1 mouse cellular context compared by ENCODE assay signal in the genomic region with DNA sequence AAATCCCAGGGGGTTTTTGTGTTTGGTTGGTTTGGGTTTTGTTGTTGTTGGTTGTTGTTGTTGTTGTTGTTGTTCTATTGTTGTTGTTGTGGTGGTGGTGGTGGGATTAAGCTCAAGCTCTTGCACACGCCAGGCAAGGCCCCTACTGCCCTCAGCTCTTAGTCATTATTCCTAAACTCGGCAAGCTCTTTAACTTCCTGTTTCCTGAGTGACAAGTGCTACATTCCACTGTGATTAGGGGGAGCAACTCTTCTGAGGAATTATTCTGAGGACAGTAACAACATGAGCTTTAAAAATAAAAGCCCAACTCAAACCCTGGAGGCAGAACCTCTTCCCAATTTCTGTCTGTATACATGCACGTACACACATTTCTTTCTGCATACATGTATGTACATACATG.
TF ChIP-seq lines count a peak whose summit lies in the region.

No protein-coding gene starts in this region.

TF ChIP-seq in MEL, 35 proteins besides CTCF, POLR2A, EP300 and RAD21:
- TF ChIP-seq MAZ (IDR thresholded peaks at IDR 0.05; ENCODE audit: low read depth, low read length) (no peak), TAL1 (IDR thresholded peaks at IDR 0.05; ENCODE audit: low read length) (no peak), CHD1 (IDR thresholded peaks at IDR 0.05; ENCODE audit: low read depth, low read length) (no peak), SIN3A (IDR thresholded peaks at IDR 0.05; ENCODE audit: low read length) (0 out of 2 replicates have a peak, but pooled peaks have one; percentile 36), HCFC1 (IDR thresholded peaks at IDR 0.05; ENCODE audit: low read depth, low read length) (no peak), UBTF (IDR thresholded peaks at IDR 0.05; ENCODE audit: borderline replicate concordance, insufficient read depth, low read depth, low read length) (no peak), SMC3 (IDR thresholded peaks at IDR 0.05; ENCODE audit: low read depth, low read length) (no peak), ZNF384 (IDR thresholded peaks at IDR 0.05; ENCODE audit: low read depth, low read length) (no peak), TCF12 (IDR thresholded peaks at IDR 0.05; ENCODE audit: low read depth, low read length) (no peak), ETS1 (IDR thresholded peaks at IDR 0.05; ENCODE audit: low read depth, low read length) (no peak), MEF2A (IDR thresholded peaks at IDR 0.05; ENCODE audit: extremely low read depth, insufficient replicate concordance, low read depth, low read length, poor library complexity, severe bottlenecking) (no peak), USF1 (IDR thresholded peaks at IDR 0.05; ENCODE audit: low read depth, low read length) (no peak), ZC3H11A (IDR thresholded peaks at IDR 0.05; ENCODE audit: low read depth, low read length) (no peak), CHD2 (IDR thresholded peaks at IDR 0.05; ENCODE audit: low read length) (no peak), RCOR1 (IDR thresholded peaks at IDR 0.05; ENCODE audit: low read depth, low read length) (peak; percentile 17; the same call in 1 of the 2 replicates)
